Mouse (Mus musculus) G1E-ER4 (cell line): ENCODE results near the gene Hoxc11. TPM values are rescaled to one million over a fixed set of nuclear protein-coding genes. Genes with fewer than 3 reads are reported as not detected.

Source experiments
- GATA1 ChIP-seq: IDR thresholded peaks from one replicate; pipeline ENCODE4 v1.8.0; 2012; ENCODE audit warnings: low read length, inconsistent platforms
- polyA plus RNA-seq: library from polyadenylated mRNA; stranded (reverse); fragments of >175 nt; gene quantifications from 2 replicates; pipeline ENCODE4 v1.2.3, GENCODE M21; 2012

Gene Hoxc11
- polyA plus RNA-seq, 1 experiment = not detected

DNA sequence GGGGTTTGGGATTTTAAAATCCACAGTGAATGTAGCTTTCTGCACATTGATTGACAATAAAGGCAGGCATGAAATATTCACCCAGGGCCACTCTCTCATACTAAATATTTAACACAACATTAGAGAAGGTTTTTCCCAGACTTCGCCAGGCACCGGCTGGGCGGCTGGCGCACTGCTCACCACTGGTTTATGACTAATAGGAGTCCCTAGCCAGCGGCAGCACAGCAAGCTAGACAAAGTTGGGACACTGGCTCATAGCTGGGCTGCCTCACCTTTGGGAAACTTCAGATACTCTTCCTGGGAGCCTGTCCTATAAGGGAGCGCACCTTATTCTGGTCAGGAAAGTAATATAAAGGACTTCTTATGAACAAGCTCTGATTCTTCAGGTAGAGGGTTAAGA is 666 bp upstream of the Hoxc11 start:
- no peak for TF ChIP-seq GATA1

DNA sequence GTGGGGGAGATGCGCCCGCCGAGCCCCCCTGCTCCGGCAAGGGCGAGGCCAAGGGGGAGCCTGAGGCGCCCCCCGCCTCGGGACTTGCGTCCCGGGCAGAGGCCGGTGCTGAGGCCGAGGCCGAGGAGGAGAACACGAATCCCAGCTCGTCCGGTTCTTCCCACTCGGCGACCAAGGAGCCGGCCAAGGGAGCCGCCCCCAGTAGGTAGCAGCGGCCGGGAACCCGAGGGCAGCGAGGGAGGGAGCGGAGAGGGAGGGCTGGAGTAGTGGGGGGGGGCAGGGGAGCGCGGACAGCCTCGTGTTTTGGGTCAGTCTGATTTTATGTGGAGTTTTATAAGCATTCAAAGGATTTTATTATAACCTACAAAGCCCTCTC is 768 bp downstream of the Hoxc11 start:
- TF ChIP-seq GATA1 = no peak

DNA sequence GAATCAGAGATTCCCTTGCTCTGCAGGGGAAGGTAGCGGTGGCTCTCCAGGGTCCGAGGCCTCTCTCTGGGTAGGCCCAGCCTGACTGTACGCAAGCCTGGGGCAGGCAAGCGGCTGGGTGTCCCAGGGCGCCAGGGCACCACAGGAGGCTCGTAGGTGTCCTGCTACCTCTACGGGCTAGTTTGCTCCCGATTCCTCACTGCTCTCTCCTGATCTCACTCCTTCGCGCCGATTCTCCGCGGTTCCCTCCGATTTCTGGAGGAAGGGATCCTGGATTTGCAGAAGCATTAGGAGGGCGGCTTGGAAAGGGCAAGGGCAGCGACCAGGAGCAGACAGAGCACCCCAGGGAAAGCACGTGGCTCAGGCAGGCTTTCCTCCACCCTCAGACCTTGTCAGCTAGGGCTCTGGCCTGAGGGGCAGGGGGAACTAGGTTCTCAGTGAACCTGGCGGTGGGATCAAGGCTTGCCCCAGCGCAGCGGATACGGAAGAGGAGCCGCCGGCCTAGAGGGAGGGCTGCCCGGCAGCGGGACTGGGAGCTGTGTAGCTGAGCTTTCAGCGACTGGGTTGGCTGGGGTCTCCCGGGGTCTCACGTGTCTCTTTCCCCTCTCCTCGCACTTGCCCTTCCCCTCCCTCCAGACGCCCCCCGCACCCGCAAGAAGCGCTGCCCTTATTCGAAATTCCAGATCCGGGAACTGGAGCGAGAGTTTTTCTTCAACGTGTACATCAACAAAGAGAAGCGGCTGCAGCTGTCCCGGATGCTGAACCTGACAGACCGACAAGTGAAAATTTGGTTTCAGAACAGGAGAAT is 1.8 kb downstream of the Hoxc11 start:
- TF ChIP-seq GATA1 = no peak

DNA sequence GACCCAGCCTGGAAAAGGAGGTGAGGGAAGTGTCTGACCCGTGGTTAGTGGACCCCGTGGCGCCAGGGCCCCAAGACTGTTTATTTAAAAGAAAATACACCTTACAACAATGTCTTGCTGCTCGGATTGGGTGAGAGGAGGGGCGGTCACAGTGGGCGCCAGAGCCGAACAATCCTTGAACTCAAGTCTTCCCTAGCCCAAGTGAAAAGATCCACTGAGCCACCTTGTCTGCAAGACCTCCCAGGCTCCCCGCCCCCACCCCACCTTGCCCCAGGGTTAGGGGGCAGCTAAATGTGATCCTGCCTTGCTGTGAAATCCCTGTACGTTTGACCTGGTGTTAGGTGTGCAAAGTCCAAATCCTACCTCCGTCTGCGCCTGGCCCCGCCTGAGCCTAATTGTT is 2.7 kb downstream of the Hoxc11 start:
- TF ChIP-seq GATA1 = no peak

DNA sequence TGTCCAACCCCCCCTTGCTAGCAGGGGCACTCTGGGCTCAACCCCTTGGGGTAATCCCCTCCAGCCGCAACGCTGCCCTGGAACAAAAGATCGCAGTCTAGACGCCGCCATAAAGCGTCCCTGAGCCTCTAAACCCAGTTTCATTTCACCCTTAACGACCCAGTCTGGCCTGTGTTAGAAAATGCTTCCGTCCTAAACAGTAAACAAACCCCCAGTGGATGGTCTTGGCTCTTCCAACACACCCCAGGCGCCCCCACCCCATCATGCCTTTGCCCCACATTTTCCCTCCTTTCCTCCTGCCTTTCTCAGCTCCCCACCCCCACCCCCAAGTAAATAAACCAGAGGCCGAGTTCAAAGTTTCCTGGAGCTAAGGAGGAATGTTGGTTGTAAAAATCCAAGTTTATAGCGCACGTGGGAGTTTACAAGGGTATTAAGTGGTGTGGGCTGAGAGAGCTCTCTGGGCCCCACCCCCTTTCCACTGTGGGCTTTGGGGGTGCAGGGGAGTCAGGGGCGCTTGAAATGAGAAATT is 5.5 kb downstream of the Hoxc11 start:
- TF ChIP-seq GATA1 = no peak

DNA sequence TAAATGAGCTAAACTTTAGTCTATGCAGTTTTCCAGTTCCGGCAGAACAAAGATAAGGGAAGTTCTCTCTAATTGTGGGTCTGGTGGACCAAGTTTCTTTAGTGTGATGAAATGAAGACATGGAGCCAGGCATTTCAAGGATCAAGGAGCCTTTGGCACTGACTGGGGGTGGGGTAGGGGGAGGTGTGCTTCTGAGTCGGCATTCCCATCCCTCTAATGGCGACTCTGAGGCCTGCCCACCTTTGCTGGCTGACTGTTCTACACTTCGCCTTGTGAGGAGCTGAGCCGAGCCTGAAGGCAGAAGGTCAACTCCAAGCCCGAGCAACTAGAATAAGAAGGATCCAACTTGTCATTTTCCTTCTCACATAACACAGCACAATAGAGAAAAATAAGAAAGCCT is 7.5 kb downstream of the Hoxc11 start:
- no peak for TF ChIP-seq GATA1

DNA sequence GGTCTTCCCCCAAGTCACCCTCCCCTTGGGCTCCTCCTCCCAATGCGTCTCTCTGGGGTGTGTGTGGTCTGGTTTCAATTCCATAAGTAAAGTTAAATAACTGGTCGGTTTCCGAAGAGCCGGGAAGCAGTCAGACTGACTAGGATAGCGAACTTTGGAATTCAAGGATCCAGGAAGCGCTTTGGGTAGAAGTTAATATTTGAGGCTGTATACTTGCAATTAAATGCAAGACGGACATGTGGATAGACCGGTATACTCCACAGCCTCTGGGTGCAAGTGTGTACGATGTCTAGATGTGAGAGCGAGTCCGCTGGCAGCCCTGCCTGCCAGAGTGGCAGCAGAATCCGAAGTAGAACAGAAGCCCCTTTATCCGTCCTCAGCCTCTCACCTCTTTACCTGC is 8.3 kb downstream of the Hoxc11 start:
- TF ChIP-seq GATA1 = no peak

DNA sequence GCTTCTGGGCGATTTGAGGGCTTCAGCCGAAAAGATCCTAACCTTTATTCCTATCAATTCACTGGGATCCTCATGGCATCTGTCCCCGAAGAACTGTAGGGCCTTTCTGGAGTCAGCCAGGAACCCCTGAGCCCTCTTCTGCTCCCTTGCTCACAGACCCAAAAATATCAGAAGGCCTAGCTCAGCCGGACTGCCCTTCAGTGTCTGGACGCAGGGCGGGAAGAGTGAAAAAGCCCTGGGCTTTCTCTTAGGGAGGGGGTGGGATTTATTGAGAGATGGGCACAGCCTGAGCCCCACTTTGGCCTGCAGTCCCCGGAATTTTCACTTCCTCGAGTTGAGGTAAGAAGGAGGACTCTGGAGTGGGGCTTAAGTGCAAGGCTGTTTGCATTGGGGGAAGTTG is 9.0 kb downstream of the Hoxc11 start:
- no peak for TF ChIP-seq GATA1

DNA sequence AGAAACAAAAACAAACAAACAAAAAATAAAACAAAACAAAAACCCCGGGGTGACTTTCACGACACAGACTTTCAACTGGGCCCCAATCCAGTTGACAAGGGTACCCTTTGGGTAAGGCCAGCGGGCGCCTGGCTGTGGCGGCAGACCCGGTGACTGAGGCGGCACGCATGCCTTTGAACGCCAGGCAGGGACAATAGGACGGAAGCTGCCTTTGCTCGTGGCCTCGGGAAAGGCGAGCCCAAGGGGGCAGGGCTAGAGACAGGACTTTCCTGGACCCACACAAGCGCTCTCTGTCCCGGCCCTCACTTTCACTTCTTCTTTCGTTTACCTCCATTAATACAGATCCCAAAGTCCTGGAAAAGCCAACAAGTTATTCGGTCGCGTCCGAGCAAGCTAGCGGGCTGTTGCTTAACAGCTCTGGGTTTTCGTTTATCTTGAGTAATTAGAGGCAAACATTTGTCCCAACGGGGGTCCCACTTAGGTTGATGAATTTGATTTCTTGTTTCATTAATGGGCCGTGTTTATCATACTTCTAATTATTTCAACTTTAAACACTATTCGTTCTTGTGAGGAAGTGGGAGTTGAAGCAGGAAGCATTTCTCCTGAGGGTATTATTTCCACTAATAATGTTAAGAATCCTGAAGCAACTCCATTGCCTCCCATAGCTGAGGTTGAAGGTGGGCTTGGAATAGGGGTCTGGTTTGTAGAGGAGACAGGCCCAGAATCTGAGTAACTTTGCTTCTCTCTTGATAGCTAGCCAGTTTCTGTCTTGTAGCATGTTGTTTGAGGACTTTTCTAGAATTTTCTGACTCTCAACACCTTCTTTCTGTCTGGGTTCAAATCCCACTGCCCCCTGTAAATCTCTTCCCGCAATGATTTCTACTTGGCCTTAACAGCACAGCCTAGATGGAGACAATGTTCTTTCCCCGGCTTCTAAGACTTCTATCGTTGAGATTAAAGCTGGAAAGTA is 9.7 kb downstream of the Hoxc11 start:
- TF ChIP-seq GATA1 = no peak

DNA sequence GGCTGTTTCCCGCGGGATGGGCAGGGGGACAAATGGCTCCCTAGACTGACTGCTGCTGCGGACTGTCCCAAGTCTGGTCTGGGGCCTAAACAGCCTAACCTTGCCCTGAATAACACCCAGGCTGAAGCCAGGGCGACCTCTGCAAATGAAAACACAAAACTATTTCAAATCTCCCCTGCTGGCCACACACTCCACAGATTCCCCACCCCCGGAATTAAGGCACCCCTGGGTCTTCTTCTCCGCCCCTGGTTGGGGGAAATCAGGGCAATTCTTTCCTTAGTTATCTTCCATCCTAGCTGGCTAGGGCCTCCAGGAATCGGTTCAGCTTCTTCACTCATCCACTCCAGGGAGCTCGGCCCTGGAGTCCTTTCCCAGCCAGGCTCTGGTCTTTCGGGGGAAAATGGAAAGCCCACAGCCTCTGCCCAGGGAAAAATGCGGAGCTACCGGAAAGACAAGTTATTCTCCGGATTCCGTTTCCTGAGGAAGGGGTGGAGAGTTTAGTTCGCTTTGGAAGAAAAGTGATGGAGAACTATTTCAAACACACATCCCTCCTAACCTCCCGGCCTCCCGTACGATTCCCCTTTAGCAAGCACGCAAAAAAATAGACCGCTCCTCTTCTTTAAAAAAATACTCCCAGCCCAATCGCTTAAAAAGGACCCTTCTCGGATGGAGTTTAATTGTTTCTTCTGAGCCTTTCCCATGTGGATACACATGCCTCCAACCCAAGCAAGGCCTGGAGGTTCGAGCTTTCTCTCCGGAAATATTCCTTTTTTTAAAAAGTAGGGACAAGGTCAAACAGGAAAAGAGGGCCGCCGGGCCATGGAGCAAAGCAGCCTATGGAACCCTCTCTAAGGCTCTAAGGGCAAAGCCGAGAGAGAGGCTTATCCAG is 11.0 kb downstream of the Hoxc11 start:
- no peak for TF ChIP-seq GATA1

DNA sequence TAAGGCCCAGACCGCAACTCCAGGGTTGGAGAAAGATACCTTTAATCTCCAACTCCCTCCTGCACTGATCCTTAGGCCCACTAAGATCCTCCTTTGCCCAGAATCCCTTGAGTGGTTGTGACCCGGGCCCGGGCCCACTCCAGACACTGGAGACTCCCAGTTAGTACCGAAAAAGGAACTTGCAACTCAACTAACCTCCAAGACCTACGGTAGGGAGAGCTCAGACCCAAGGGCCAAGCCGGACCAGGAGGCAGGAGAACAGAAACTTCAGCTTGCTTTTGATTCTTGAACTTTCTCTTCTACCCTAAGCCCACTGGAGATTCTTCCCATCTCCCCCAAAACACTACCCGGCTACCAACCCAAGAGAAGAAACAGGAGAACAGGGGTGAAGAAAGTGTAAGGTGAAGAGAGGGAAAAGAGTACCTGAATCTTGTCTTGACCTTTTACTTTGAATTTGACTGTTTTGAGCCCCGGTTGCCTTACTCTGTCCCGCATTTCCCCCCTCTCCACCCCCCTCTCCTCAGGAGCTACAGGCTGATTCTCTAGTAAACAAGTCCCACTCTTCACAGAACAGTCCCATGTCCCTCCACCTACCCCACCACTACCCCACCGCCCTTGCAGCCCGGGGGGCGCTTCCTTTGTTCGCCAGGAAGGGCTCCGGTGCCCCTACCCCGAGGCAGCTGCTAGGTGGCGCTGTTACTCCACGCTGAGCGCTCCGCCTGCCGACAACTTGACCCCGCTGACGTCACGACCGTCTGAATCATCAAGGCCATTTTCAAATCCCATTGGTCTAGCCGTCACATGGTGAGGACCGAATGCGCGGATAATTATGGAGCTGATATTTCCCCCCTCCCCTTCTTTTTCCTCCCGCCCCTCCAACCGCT is 11.9 kb downstream of the Hoxc11 start:
- no peak for TF ChIP-seq GATA1

DNA sequence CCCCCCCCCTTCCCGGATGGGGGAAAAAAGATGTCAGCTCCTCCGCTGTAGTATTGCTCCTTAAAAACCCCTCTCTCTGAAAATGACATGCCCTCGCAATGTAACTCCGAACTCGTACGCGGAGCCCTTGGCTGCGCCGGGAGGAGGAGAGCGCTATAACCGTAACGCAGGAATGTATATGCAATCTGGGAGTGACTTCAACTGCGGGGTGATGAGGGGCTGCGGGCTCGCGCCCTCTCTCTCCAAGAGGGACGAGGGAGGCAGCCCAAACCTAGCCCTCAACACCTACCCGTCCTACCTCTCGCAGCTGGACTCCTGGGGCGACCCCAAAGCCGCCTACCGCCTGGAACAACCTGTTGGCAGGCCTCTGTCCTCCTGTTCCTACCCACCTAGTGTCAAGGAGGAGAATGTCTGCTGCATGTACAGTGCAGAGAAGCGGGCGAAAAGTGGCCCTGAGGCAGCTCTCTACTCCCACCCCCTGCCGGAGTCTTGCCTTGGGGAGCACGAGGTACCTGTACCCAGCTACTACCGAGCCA is 12.6 kb downstream of the Hoxc11 start, which contains the start of gene Hoxc10:
Gene Hoxc10 (plus strand): TSS at position 21 of the 536 bp plus-strand sequence.
- no peak for TF ChIP-seq GATA1

DNA sequence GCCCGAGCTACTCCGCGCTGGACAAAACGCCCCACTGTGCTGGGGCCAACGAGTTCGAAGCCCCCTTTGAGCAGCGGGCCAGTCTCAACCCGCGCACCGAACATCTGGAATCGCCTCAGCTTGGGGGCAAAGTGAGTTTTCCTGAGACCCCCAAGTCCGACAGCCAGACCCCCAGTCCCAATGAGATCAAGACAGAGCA is 13.0 kb downstream of the Hoxc11 start, which contains the start of gene Hoxc5:
Gene Hoxc5 (plus strand): TSS at position 132 of the 199 bp plus-strand sequence.
- no peak for TF ChIP-seq GATA1
